Mouse (Mus musculus) limb, embryonic 11.5 days (tissue): Measurements from ENCODE around the gene Il34. TPM values are rescaled to one million over a fixed set of nuclear protein-coding genes. Genes with fewer than 3 reads are reported as not detected.

ENCODE experiments used
- ATAC-seq: fragments of 200-750 bp; cut with Nextera tagmentation; 2 replicates; pipeline ENCODE4 v1.8.0; 2017; ENCODE audit warnings: low read depth; ENCODE audit not compliant: insufficient number of reproducible peaks, low FRiP score, low TSS enrichment
- DNase-seq: peaks from one replicate; pipeline ENCODE4 v3.0.0-alpha.2; 2015; ENCODE audit warnings: low spot score
- H3K27ac ChIP-seq: fragments of 300-500 bp; sonication (generic); replicated peaks from 2 replicates; pipeline ENCODE4 v1.5.1; 2014; ENCODE audit warnings: low read depth, mild to moderate bottlenecking, low read length
- H3K27me3 ChIP-seq: fragments of 300-500 bp; sonication (generic); 2 replicates; pipeline ENCODE4 v1.6.1; 2014; ENCODE audit warnings: mild to moderate bottlenecking, low read length, mixed read lengths; ENCODE audit not compliant: control insufficient read depth, insufficient read depth
- H3K36me3 ChIP-seq: fragments of 300-500 bp; sonication (generic); 2 replicates; pipeline ENCODE4 v1.6.1; 2014; ENCODE audit warnings: mild to moderate bottlenecking, low read length, moderate library complexity, mixed read lengths; ENCODE audit not compliant: control insufficient read depth, insufficient read depth
- H3K4me1 ChIP-seq: fragments of 300-500 bp; sonication (generic); 2 replicates; pipeline ENCODE4 v1.6.1; 2014; ENCODE audit warnings: low read length, mixed read lengths; ENCODE audit not compliant: control insufficient read depth, insufficient read depth
- H3K4me2 ChIP-seq: fragments of 300-500 bp; sonication (generic); 2 replicates; pipeline ENCODE4 v1.6.1; 2014; ENCODE audit warnings: low read depth, mild to moderate bottlenecking, moderate library complexity; ENCODE audit not compliant: severe bottlenecking
- H3K4me3 ChIP-seq: fragments of 300-500 bp; sonication (generic); 2 replicates; pipeline ENCODE4 v1.5.1; 2014; ENCODE audit warnings: low read depth, low read length
- H3K9ac ChIP-seq: fragments of 300-500 bp; sonication (generic); 2 replicates; pipeline ENCODE4 v1.6.1; 2014; ENCODE audit warnings: mild to moderate bottlenecking, low read length
- H3K9me3 ChIP-seq: fragments of 300-500 bp; sonication (generic); 2 replicates; pipeline ENCODE4 v1.6.1; 2016; ENCODE audit warnings: low read length; ENCODE audit not compliant: control insufficient read depth
- WGBS: fragments of 180-500 bp; shearing (Covaris S2); extraction: QIAGEN DNeasy Blood & Tissue Kit; methylation state at CpG from one replicate; pipeline ENCODE4 v1.1.7; 2014; 5-methylcytosine and 5-hydroxymethylcytosine counted together
- polyA plus RNA-seq: library from polyadenylated mRNA; unstranded; fragments of >200 nt; fragmentation: Nextera tagmentation; extraction: Ambion mirVana; gene quantifications from 2 replicates; pipeline ENCODE4 v1.2.1, GENCODE M21; 2014

The Il34 gene
- polyA plus RNA-seq, 1 experiment from 2014 or later, result not detected

DNA sequence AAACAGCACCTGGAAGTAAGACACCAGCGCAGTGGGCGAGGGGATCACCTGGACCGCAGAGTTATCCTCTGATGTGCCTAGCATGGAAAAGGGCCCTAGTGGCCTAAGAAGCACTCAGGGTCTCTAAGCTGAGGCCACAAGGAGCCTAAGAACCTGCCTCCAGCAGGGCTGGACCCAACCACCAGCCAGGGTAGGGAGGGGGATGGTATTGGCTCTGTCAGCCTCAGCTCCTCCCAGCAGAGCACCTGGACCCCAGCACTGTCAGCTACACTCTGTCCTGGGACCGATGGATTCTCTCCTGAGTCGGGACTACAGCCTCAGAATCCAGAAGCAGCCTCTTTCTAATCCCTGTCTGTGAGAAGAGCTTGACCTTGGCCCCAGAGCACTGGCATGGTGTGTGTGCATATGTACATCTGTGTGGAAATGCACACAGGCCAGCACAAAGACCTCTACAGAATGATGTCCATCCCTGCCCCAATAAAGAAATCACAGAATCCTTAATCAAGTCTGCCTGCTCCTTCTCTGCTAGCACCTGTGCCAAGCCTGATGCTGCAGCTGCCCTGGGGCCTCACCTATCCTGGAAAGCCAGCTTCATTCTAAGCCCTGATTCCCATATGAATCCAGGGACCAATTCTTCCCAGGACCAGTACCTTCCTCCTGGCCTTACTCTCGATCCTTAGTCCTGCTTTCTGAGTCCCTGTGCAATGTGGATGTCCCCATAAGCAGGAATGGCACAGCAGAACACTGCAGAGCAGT, 85.6 kb downstream of the Il34 start:
- Histone ChIP-seq H3K27me3 (no peaks in the 10 kb centered on the region), H3K4me3 (no peak overlapping the region), H3K36me3 (peaks cover 3% of the 10 kb centered on the region), H3K9me3 (no peaks in the 10 kb centered on the region), H3K27ac (peak overlapping the region; percentile 95), H3K4me1 (peaks cover 55% of the 10 kb centered on the region), H3K9ac (peak overlapping the region; percentile 87; the same call in 1 of the 2 replicates), H3K4me2 (no peak overlapping the region)
- ATAC-seq (no peak), DNase-seq (no peak)
- 53% methylated on average over 6 of the region's 6 CpGs for WGBS

DNA sequence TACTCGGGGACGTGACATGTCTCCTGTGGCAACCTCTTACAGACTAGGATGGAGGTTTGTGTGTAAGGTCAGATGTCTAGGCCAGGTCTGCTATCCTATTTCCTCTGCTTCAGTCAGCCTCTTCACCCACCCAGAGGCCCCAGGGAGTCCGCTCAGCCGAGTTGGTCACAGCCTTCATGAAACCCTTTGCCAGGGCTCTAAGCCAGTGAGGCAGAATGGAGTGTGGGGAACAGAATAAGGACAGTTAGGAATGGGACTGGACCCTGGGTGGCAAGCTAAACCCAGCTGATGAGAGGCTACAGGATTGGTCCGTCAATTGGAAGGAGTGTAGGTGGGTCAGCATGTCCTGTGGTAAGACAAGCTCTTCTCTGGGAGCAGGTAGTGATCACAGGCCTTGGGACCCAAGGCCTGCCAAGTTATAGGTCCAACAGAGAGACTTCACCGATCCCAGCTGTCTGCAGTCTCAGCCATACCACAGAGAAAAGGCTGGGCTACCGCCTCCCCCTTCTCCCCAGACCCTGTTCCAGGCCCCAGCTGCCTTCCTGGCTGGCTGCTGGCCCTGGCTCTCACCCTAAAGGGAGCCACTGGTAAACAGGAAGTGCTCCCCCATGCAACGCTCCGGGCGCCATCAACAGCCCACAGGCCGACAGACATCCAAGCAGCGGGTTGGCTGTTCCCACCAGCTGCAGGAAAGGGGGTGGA, 86.6 kb downstream of the Il34 start:
- peak overlapping the region; percentile 45; the same call in 1 of the 2 replicates for H3K9ac ChIP-seq
- no peak overlapping the region for H3K4me3 ChIP-seq
- H3K27me3 ChIP-seq, result no peaks in the 10 kb centered on the region
- 34% methylated on average over 12 of the region's 12 CpGs for WGBS
- ATAC-seq (no peak), DNase-seq (peak; percentile 65)
- H3K36me3 ChIP-seq, result peaks cover 5% of the 10 kb centered on the region
- no peaks in the 10 kb centered on the region for H3K9me3 ChIP-seq
- H3K4me2 ChIP-seq, result no peak overlapping the region
- H3K27ac ChIP-seq, result peak overlapping the region; percentile 95
- peaks cover 48% of the 10 kb centered on the region for H3K4me1 ChIP-seq

DNA sequence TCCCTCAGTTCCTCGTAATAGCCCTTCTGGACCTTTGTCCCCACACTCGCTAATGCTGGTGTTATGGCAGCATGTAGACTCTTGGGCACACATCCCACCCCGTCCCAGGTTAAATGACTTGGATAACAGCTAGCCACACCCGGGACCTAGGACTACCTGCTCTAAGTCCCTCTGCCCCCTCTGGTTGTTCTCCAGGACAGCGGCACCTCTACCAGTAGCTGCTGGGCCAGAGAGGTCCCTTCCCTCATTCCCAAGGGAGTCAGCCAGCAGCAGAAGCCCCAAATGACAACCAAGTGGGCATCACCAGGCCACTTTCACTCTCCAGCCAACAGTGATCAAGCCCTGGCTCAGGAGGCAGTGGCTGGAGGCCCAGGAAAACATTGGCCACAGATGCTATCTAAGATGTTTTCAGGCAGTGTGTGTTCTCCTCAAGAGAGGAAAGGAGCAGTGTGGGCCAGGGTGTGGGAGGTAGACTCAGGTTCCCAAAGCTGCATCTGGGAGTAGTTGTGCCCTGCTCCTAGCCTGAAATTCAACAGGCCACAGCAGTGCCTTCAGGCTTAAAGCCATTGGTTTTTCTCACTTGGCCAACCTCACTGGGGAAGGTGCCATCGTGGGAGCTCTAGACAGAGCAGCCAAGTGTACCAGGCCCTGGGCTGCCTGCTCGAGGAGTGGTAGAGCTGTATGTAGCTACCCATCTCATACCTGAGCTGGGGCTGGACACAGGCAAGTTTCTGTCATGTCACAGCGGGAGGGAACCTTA, 87.3 kb downstream of the Il34 start:
- Histone ChIP-seq H3K27me3 (no peaks in the 10 kb centered on the region), H3K9me3 (no peaks in the 10 kb centered on the region), H3K36me3 (peaks cover 5% of the 10 kb centered on the region), H3K4me2 (no peak overlapping the region), H3K27ac (no peak overlapping the region; the same call in 1 of the 2 replicates), H3K4me3 (no peak overlapping the region), H3K4me1 (peaks cover 45% of the 10 kb centered on the region), H3K9ac (no peak overlapping the region; the same call in 1 of the 2 replicates)
- WGBS, result 88% methylated on average over 8 of the region's 8 CpGs
- DNase-seq (no peak), ATAC-seq (no peak)

DNA sequence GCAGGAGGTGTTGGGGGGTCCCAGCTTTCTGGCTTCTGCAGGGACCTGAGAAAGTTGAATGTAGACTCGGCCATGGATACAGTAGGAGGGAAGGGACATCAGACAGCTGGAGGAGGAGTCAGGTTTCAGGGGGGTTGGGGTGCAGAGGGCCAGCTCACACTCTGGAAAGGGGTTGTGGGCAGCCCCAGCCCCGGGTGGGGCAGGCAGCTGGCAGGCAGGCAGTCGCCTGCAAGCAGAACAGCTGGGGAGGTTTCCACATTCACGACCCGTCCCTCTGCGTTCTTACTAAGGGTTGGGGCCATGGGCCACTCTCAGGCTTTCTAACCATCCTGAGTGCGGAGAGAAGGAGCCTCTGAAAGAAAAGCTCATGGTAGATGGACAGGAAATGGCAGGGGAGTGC, 88.6 kb downstream of the Il34 start:
- H3K9ac ChIP-seq, result no peak overlapping the region; the same call in 1 of the 2 replicates
- ATAC-seq (no peak), DNase-seq (no peak)
- 33% methylated on average over 7 of the region's 7 CpGs for WGBS
- H3K36me3 ChIP-seq, result peaks cover 9% of the 10 kb centered on the region; the same call in 1 of the 2 replicates
- peaks cover 35% of the 10 kb centered on the region for H3K4me1 ChIP-seq
- no peaks in the 10 kb centered on the region for H3K27me3 ChIP-seq
- no peak overlapping the region for H3K4me3 ChIP-seq
- H3K9me3 ChIP-seq, result no peaks in the 10 kb centered on the region
- H3K4me2 ChIP-seq, result no peak overlapping the region
- H3K27ac ChIP-seq, result peak overlapping the region; percentile 52; the same call in 1 of the 2 replicates

DNA sequence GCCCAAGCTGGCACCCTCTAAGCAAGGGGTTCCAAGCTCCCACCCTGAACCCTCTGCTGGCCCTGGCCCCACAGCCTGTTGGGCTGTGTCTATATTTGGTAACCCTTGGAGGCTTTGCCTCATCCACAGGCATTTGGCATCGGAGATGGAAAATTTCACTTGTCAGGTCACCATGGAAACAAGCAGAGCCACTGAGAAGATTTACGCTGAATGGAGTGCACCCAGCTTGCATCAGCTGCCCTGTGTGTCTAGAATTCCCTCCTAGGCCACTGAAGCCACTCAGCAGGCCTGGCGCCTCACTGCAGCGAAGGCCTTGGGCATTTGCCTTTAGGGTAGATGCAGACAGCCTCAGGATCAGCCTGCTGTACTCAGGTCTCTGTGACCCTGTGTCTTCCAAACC, 89.6 kb downstream of the Il34 start:
- Histone ChIP-seq H3K9me3 (no peaks in the 10 kb centered on the region), H3K4me3 (no peak overlapping the region), H3K27ac (no peak overlapping the region), H3K27me3 (no peaks in the 10 kb centered on the region), H3K4me2 (no peak overlapping the region), H3K4me1 (peaks cover 35% of the 10 kb centered on the region), H3K36me3 (peaks cover 10% of the 10 kb centered on the region; the same call in 1 of the 2 replicates), H3K9ac (no peak overlapping the region)
- WGBS, result 89% methylated on average over 4 of the region's 4 CpGs
- ATAC-seq (no peak), DNase-seq (no peak)

DNA sequence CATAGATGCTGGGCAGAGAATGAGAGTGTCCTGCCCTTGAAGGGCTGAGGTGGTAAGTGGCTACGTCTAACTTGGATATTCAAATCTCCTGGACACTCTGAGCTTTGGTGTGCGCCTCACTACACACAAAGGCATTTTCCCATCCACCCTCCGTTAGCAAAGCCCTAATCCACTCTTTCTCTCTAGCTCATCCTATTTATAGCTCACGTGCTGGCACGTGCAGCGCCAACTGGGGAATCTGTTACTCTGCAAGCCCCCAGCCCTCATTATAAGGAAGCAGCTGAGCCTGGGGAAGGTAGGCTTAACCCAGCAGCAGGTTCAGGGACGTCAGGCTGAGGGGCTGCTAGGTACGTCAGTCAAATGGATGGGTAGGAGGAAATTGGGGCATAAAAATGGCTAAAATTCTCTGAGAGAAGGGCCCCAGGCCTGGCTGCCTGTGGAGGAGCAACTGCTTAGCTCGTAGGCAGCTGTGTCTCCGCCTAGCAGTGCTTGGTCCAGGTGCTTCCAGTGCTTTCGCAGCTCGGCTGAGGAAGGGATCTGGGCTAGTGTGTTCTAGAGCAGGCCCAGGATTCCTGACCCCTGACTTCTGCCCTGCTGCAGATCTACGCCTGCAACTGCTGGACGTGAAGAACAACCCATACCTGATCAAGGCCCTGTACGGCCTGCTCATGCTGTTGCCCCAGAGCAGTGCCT, 90.8 kb downstream of the Il34 start:
- Histone ChIP-seq H3K9me3 (no peaks in the 10 kb centered on the region), H3K27me3 (no peaks in the 10 kb centered on the region), H3K4me1 (peaks cover 27% of the 10 kb centered on the region), H3K4me3 (no peak overlapping the region), H3K27ac (no peak overlapping the region), H3K9ac (no peak overlapping the region), H3K36me3 (peaks cover 13% of the 10 kb centered on the region; the same call in 1 of the 2 replicates), H3K4me2 (no peak overlapping the region)
- 77% methylated on average over 15 of the region's 15 CpGs for WGBS
- DNase-seq (no peak), ATAC-seq (no peak)

DNA sequence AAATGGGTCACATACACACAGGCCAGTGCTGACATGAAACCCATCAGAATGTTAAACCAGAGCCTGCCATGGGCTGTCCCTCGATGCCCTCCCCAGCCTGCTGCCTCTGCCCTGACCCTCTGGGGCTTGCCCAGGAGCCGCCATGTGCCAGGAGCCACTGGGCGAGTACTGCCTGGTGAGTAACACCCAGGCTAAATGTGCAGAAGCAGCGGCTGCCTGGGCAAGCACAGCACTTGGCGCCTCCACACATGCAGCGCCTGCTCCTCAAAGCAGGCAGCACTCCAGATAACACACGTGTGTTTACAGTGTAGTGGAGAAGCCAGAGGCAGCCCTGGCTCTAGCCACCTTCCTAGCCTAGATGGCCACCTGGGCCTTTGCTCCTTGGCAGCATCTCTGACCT, 92.7 kb downstream of the Il34 start:
- H3K4me1 ChIP-seq, result peaks cover 10% of the 10 kb centered on the region
- no peak overlapping the region for H3K9ac ChIP-seq
- no peak for DNase-seq
- H3K27ac ChIP-seq, result no peak overlapping the region
- no peak overlapping the region for H3K4me3 ChIP-seq
- WGBS, result 91% methylated on average over 7 of the region's 7 CpGs
- H3K36me3 ChIP-seq, result peaks cover 13% of the 10 kb centered on the region; the same call in 1 of the 2 replicates
- H3K9me3 ChIP-seq, result no peaks in the 10 kb centered on the region
- no peaks in the 10 kb centered on the region for H3K27me3 ChIP-seq
- H3K4me2 ChIP-seq, result no peak overlapping the region
- ATAC-seq, result no peak
